Mouse (Mus musculus) thymus, adult 2 months (tissue): ENCODE measurements around the gene Hprt. TPM values are rescaled to one million over a fixed set of nuclear protein-coding genes. Genes with fewer than 3 reads are reported as not detected.
A peak's percentile ranks its signal among the peaks of the same experiment; 100 is the strongest.

ENCODE experiments used
- DNase-seq: peaks from one replicate; pipeline ENCODE4 v3.0.0; 2021
- H3K27ac ChIP-seq: fragments of 200-500 bp; 2 replicates; pipeline ENCODE4 v1.5.1; 2012; ENCODE audit warnings: low read length, control low read depth; ENCODE audit not compliant: control insufficient read depth, insufficient read depth
- H3K27me3 ChIP-seq: fragments of 200-500 bp; 2 replicates; pipeline ENCODE4 v1.6.1; 2012; ENCODE audit warnings: mild to moderate bottlenecking, low read length, moderate library complexity, mixed read lengths; ENCODE audit not compliant: control insufficient read depth, insufficient read depth
- H3K36me3 ChIP-seq: fragments of 200-500 bp; 2 replicates; pipeline ENCODE4 v1.6.1; 2012; ENCODE audit warnings: mild to moderate bottlenecking, low read length, moderate library complexity; ENCODE audit not compliant: control insufficient read depth, insufficient read depth
- H3K4me1 ChIP-seq: fragments of 200-500 bp; replicated peaks from 2 replicates; pipeline ENCODE4 v1.6.1; 2012; ENCODE audit warnings: low read length; ENCODE audit not compliant: control insufficient read depth, insufficient read depth
- H3K4me3 ChIP-seq: fragments of 200-500 bp; 2 replicates; pipeline ENCODE4 v1.5.1; 2012; ENCODE audit warnings: mild to moderate bottlenecking, low read length, control low read depth, moderate library complexity; ENCODE audit not compliant: control insufficient read depth, insufficient read depth
- CTCF ChIP-seq: fragments of 200-500 bp; IDR thresholded peaks from 2 replicates; pipeline ENCODE4 v1.5.1; 2012; ENCODE audit warnings: mild to moderate bottlenecking, control low read depth, low read length, moderate library complexity, borderline replicate concordance; ENCODE audit not compliant: control insufficient read depth, poor library complexity, insufficient read depth; ENCODE audit errors: extremely low read depth
- POLR2A ChIP-seq: fragments of 200-500 bp; IDR thresholded peaks from 2 replicates; pipeline ENCODE4 v1.6.1; 2012; ENCODE audit warnings: mild to moderate bottlenecking, low read length, control low read depth, moderate library complexity; ENCODE audit not compliant: control insufficient read depth, poor library complexity, insufficient read depth; ENCODE audit errors: extremely low read depth
- WGBS: fragments of 180-500 bp; shearing (Covaris S2); methylation state at CpG from one replicate; pipeline ENCODE4 v1.1.7; 2018; 5-methylcytosine and 5-hydroxymethylcytosine counted together
- polyA plus RNA-seq: library from polyadenylated mRNA; depleted of rRNA; stranded (reverse); fragments of >200 nt; gene quantifications from 2 replicates; pipeline ENCODE4 v1.2.3, GENCODE M21; 2012

Gene Hprt
- polyA plus RNA-seq, 1 experiment, result 19.6 TPM

DNA sequence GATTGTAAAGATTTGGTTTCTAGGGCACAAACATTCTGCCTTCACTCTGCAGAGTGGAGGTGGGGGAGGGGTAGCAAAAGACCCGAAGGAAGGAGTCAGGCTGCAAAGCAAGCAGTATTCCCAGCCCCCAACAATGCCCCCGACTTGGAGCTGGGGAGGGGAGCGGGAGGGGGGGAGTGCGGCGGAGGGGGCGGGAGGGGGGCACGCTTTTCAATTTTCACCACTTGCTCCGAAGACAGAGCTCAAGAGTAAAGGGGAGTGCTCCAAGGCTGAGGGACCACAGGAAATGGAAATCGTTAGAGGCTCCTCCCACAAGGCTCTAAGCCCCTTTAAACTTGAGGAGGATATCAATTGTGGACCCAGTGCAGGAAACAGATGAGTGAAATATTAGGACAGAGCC, 62.4 kb downstream of the Hprt start:
- WGBS, result 4% methylated on average over 4 of the region's 9 CpGs
- H3K4me1 ChIP-seq, result peaks cover 9% of the 10 kb centered on the region
- DNase-seq, result peak; percentile 29
- no peak overlapping the region for H3K4me3 ChIP-seq
- no peaks in the 10 kb centered on the region for H3K27me3 ChIP-seq
- peak overlapping the region; percentile 68 for H3K27ac ChIP-seq
- H3K36me3 ChIP-seq, result no peaks in the 10 kb centered on the region
- no peak for TF ChIP-seq CTCF
- TF ChIP-seq POLR2A, result no peak

- H3K36me3 ChIP-seq, result no peaks in the 10 kb centered on the region
- H3K4me3 ChIP-seq, result no peak overlapping the region
- 39% methylated on average over 13 of the region's 13 CpGs for WGBS
- peaks cover 12% of the 10 kb centered on the region for H3K4me1 ChIP-seq
- no peaks in the 10 kb centered on the region; the same call in 1 of the 2 replicates for H3K27me3 ChIP-seq
- no peak overlapping the region for H3K27ac ChIP-seq
- TF ChIP-seq POLR2A (no peak), CTCF (no peak)
- no peak for DNase-seq
These were observed 64.9 kb downstream of the Hprt start for GRCm38 (mm10) chrX:53052652-53053500.

DNA sequence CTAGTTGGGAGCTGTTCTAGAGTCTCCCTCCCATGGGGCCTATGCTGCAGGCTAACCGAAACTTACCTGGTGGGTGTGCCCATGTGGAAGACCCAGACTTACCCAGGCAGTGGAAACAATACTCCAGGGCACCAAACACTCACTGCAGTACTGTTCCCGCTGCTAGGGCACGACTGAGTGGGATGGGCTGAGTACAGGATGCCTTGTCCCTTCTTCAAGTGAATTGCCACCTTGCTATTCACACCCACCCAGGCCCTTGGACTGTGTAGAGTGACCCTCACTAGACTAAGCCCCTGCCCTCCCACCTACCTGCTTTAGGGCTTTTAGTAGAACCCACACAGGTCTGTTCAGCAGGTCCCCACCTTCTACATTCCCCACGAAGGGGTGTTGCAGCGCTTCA, 65.9 kb downstream of the Hprt start:
- DNase-seq, result no peak
- no peak for TF ChIP-seq POLR2A
- TF ChIP-seq CTCF, result no peak
- Histone ChIP-seq H3K4me3 (no peak overlapping the region), H3K36me3 (no peaks in the 10 kb centered on the region), H3K27me3 (no peaks in the 10 kb centered on the region; the same call in 1 of the 2 replicates), H3K27ac (no peak overlapping the region), H3K4me1 (peaks cover 15% of the 10 kb centered on the region)
- 96% methylated on average over 5 of the region's 5 CpGs for WGBS

DNA sequence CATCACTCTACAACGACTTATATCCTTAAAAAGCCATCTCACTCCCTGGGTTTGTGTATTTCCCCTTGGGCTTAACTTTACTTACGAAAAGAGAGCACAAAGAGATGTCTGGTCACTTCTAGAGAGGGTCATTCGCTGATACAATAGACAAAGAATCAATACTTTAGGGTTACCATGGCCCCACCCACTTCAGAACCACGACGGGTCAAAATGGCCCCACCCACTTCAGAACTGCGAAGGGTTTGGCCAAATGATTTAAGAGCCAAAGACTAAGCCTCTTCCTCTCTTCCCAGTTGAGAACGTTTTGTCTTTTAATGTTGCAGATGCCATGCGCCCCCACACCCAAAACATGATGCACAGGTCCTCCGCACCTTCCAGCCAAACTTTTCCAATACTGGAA, 67.8 kb downstream of the Hprt start:
- TF ChIP-seq CTCF, result no peak
- TF ChIP-seq POLR2A, result no peak
- H3K36me3 ChIP-seq, result no peaks in the 10 kb centered on the region
- 22% methylated on average over 9 of the region's 9 CpGs for WGBS
- peaks cover 10% of the 10 kb centered on the region; the same call in 1 of the 2 replicates for H3K4me1 ChIP-seq
- no peaks in the 10 kb centered on the region; the same call in 1 of the 2 replicates for H3K27me3 ChIP-seq
- no peak for DNase-seq
- no peak overlapping the region for H3K27ac ChIP-seq
- no peak overlapping the region for H3K4me3 ChIP-seq

- Histone ChIP-seq H3K27me3 (no peaks in the 10 kb centered on the region; the same call in 1 of the 2 replicates), H3K4me1 (peaks cover 10% of the 10 kb centered on the region; the same call in 1 of the 2 replicates), H3K27ac (no peak overlapping the region), H3K4me3 (peak overlapping the region; percentile 63), H3K36me3 (no peaks in the 10 kb centered on the region)
- peak; percentile 25 for DNase-seq
- TF ChIP-seq CTCF (no peak), POLR2A (no peak)
- under 1% methylated on average over 21 of the region's 33 CpGs for WGBS
These were observed 68.7 kb downstream of the Hprt start for GRCm38 (mm10) chrX:53056627-53057026.

GRCm38 (mm10) chrX:53057054-53057759, 69.3 kb downstream of the Hprt start:
- Histone ChIP-seq H3K27ac (no peak overlapping the region), H3K36me3 (no peaks in the 10 kb centered on the region), H3K4me3 (peak overlapping the region; percentile 63), H3K4me1 (peaks cover 10% of the 10 kb centered on the region; the same call in 1 of the 2 replicates), H3K27me3 (no peaks in the 10 kb centered on the region; the same call in 1 of the 2 replicates)
- 9% methylated on average over 20 of the region's 42 CpGs for WGBS
- TF ChIP-seq POLR2A, result no peak
- no peak for TF ChIP-seq CTCF
- peak; percentile 71 for DNase-seq
